Mouse (Mus musculus) thymus, postnatal 36 days (tissue): Measurements from ENCODE around the gene Asap2.
"Not testable (repeated sequence)": the region's sequence is repeated elsewhere in the genome, so short reads cannot be mapped to it uniquely, and the experiment has no call there.

Experiments
- DNase-seq, 2 experiments: peaks; one replicate each; pipeline ENCODE4 v3.0.0; 2022; ENCODE audit warnings: mixed read lengths in 2 of 2

Asap2 gene

GRCm38 (mm10) chr12:20990132-20990531 lies at the start of gene Asap2:
Gene Asap2, plus strand, starts transcription at chr12:20990459.
- DNase-seq, result peak; percentile 54 to 75

- DNase-seq, result not testable (repeated sequence)
Measured at GRCm38 (mm10) chr12:20947051-20947997, 42.9 kb upstream of the Asap2 start.

- DNase-seq, result not testable (repeated sequence)
Measured at GRCm38 (mm10) chr12:20990579-20990978, 320 bp downstream of the Asap2 start.

GRCm38 (mm10) chr12:21030875-21031274 lies 40.6 kb downstream of the Asap2 start:
- DNase-seq, result peak; percentile 13 to 16

GRCm38 (mm10) chr12:21046716-21047115 lies 56.5 kb downstream of the Asap2 start:
- not testable (repeated sequence) for DNase-seq

GRCm38 (mm10) chr12:21075731-21076130 lies 85.5 kb downstream of the Asap2 start:
- DNase-seq, result peak; percentile 46 to 64

GRCm38 (mm10) chr12:21090168-21090567 lies 99.9 kb downstream of the Asap2 start:
- DNase-seq, result peak; percentile 28 to 33

GRCm38 (mm10) chr12:21092446-21092845 lies 102.2 kb downstream of the Asap2 start:
- DNase-seq, result not testable (repeated sequence)

- DNase-seq, result not testable (repeated sequence)
Measured at GRCm38 (mm10) chr12:21097806-21098325, 107.6 kb downstream of the Asap2 start.

- DNase-seq, result not testable (repeated sequence)
Measured at GRCm38 (mm10) chr12:21111116-21111475, 120.8 kb downstream of the Asap2 start.

- DNase-seq, result peak; percentile 78 to 83
Measured at GRCm38 (mm10) chr12:21111476-21112452, 121.5 kb downstream of the Asap2 start.

GRCm38 (mm10) chr12:21112453-21112857 lies 122.2 kb downstream of the Asap2 start:
- peak; percentile 26 to 39 for DNase-seq

GRCm38 (mm10) chr12:21119446-21119845 lies 129.2 kb downstream of the Asap2 start:
- DNase-seq, result no peak

- no peak for DNase-seq
Measured at GRCm38 (mm10) chr12:21122818-21123217, 132.6 kb downstream of the Asap2 start.

- DNase-seq, result no peak
Measured at GRCm38 (mm10) chr12:21123647-21124046, 133.4 kb downstream of the Asap2 start.

GRCm38 (mm10) chr12:21125675-21126470 lies 135.6 kb downstream of the Asap2 start:
- DNase-seq, result no peak

- DNase-seq, result no peak
Measured at GRCm38 (mm10) chr12:21126516-21126915, 136.3 kb downstream of the Asap2 start.

GRCm38 (mm10) chr12:21128930-21129869 lies 138.9 kb downstream of the Asap2 start:
- no peak for DNase-seq

- DNase-seq, result no peak
Measured at GRCm38 (mm10) chr12:21130274-21130823, 140.1 kb downstream of the Asap2 start.

- DNase-seq, result peak in 1 of 2 experiments; percentile 18
Measured at GRCm38 (mm10) chr12:21132537-21132936, 142.3 kb downstream of the Asap2 start.
